Mouse (Mus musculus) G1E (cell line): ENCODE data around the gene Slc44a1.

Experiments used
- CTCF ChIP-seq: IDR thresholded peaks from 2 replicates; pipeline ENCODE4 v1.5.1; 2012; ENCODE audit warnings: low read depth, low read length, inconsistent platforms, mixed read lengths
- GATA1 ChIP-seq: IDR thresholded peaks from 2 replicates; pipeline ENCODE4 v1.6.1; 2012; ENCODE audit warnings: borderline replicate concordance, low read length, inconsistent platforms, mixed read lengths
- GATA2 ChIP-seq: IDR thresholded peaks from 2 replicates; pipeline ENCODE4 v1.6.1; 2012; ENCODE audit warnings: low read depth, low read length, inconsistent platforms, borderline replicate concordance

DNA sequence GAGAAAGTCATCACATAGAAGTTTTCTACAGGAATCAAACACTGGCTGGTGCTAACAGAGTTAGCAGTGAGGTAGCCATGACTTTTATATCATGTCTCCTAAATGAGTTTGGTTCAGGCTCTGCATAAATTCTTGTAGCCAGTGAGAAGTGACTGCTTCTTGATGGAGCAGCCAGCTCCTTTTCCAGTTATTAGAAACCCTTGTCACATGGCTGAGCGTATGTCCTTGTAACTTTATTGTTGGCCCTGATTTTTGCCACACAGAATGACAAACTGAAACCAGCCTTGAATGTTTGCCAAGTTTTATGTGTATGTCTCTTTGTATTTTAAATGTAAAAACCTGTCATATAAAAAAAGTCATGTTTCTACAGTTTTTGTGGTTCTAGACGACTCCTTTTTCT lies 15.7 kb downstream of the Slc44a1 start:
- TF ChIP-seq CTCF (no peak), GATA1 (no peak), GATA2 (no peak)
